Mouse (Mus musculus): ENCODE measurements around the gene Emcn. TPM values are rescaled to one million over a fixed set of nuclear protein-coding genes. Genes with fewer than 3 reads are reported as not detected.

The Emcn gene
- polyA plus RNA-seq, 1 experiment from 2014 or later = 20.7 TPM

DNA sequence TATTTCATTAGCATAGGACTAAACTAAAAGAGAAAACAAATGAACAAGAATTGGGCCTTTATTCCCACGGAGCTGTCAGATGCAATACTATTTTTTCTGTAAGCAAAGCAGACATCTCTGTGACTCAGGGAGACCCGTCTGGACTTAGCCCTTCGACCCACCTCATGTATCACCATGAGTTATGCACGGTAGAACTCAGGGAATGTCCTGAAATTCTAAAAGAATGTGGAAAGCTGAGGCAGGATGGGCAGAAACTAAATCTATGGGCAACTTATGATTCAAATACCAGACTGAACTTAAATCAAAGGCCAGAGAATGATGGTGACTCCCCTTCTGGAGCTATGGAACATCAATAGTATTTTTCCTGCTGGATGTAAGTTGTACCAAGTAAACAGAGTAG, 8.3 kb upstream of the Emcn start:
- Histone ChIP-seq H3K27me3 (ENCODE audit: insufficient read depth, poor library complexity, severe bottlenecking) (no peaks in the 10 kb centered on the region), H3K9me3 (no peaks in the 10 kb centered on the region), H3K4me3 (no peak overlapping the region), H3K27ac (no peak overlapping the region), H3K4me1 (replicated peaks) (0 out of 2 replicates have a peak, but pooled peaks cover 3% of the 10 kb centered on the region), H3K36me3 (no peaks in the 10 kb centered on the region)
- DNase-seq (ENCODE audit: low spot score) = no peak
- WGBS = 78% methylated on average over 4 of the region's 4 CpGs

DNA sequence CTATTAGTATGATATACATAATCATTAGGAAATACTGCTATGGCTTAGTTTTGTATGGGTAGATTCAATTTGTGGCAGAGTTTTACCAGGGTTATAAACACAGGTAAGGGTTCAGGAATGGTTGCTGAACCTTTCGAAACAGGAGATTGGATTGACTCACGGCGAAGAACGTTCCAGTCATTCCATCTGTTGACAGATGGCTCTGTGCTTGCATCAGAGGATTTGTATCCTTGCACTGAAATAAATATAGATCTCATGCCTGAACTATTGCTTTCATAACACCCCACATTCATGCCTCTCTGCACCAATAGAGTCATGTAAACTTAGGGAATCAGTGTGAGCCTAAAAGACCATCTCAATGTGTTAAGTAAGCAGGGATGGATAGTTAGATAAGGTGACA, 4.9 kb upstream of the Emcn start:
- no peak overlapping the region for H3K27ac ChIP-seq
- H3K9me3 ChIP-seq = no peaks in the 10 kb centered on the region
- H3K36me3 ChIP-seq = no peaks in the 10 kb centered on the region
- no peak for DNase-seq (ENCODE audit: low spot score)
- no peaks in the 10 kb centered on the region for H3K4me1 ChIP-seq (replicated peaks)
- no peaks in the 10 kb centered on the region for H3K27me3 ChIP-seq (ENCODE audit: insufficient read depth, poor library complexity, severe bottlenecking)
- H3K4me3 ChIP-seq = no peak overlapping the region
- 89% methylated on average over 4 of the region's 4 CpGs for whole genome bisulfite sequencing

GRCm38 (mm10) chr3:137343446-137343845, 2.6 kb downstream of the Emcn start:
- Histone ChIP-seq H3K27ac (no peak overlapping the region), H3K4me3 (no peak overlapping the region), H3K36me3 (no peaks in the 10 kb centered on the region), H3K27me3 (ENCODE audit: insufficient read depth, poor library complexity, severe bottlenecking) (no peaks in the 10 kb centered on the region), H3K4me1 (replicated peaks) (no peaks in the 10 kb centered on the region), H3K9me3 (no peaks in the 10 kb centered on the region)
- no peak for DNase-seq (ENCODE audit: low spot score)
- 88% methylated on average over 5 of the region's 5 CpGs for WGBS

- 90% methylated on average over 5 of the region's 5 CpGs for WGBS
- H3K4me3 ChIP-seq = no peak overlapping the region
- H3K9me3 ChIP-seq = no peaks in the 10 kb centered on the region
- no peaks in the 10 kb centered on the region for H3K27me3 ChIP-seq (ENCODE audit: insufficient read depth, poor library complexity, severe bottlenecking)
- no peak overlapping the region for H3K27ac ChIP-seq
- no peaks in the 10 kb centered on the region for H3K4me1 ChIP-seq (replicated peaks)
- no peak for DNase-seq (ENCODE audit: low spot score)
- no peaks in the 10 kb centered on the region for H3K36me3 ChIP-seq
These were observed 11.0 kb downstream of the Emcn start for GRCm38 (mm10) chr3:137351882-137352281.

DNA sequence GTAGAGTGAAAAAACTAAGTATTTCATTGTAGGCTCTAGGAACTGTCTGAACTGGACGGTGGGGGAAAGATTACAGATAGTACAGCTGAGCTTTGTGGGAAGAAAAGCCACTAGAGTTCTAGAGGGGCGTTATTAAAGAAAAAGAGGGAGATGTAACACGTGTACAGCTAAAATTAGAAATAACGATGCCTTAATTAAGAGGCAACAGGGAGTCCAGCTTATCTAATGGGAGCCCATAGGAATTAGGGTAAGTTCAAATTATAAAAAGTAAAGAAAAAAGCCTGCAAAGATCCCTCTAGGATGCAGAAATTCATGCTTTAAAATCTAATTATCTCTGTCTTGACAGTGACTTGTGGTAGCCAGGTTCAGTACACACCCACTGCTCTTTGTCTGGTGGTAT, 15.8 kb downstream of the Emcn start:
- 87% methylated on average over 4 of the region's 4 CpGs for WGBS
- no peaks in the 10 kb centered on the region for H3K36me3 ChIP-seq
- H3K27me3 ChIP-seq (ENCODE audit: insufficient read depth, poor library complexity, severe bottlenecking) = no peaks in the 10 kb centered on the region
- no peak for DNase-seq (ENCODE audit: low spot score)
- no peak overlapping the region for H3K4me3 ChIP-seq
- no peaks in the 10 kb centered on the region for H3K9me3 ChIP-seq
- no peak overlapping the region for H3K27ac ChIP-seq
- H3K4me1 ChIP-seq (replicated peaks) = no peaks in the 10 kb centered on the region

- Histone ChIP-seq H3K27me3 (ENCODE audit: insufficient read depth, poor library complexity, severe bottlenecking) (no peaks in the 10 kb centered on the region), H3K4me3 (no peak overlapping the region), H3K4me1 (replicated peaks) (no peaks in the 10 kb centered on the region), H3K36me3 (no peaks in the 10 kb centered on the region), H3K9me3 (no peaks in the 10 kb centered on the region), H3K27ac (no peak overlapping the region)
- DNase-seq (ENCODE audit: low spot score) = no peak
- WGBS = 94% methylated on average over 6 of the region's 6 CpGs
These were observed 26.4 kb downstream of the Emcn start for GRCm38 (mm10) chr3:137367123-137367825.

DNA sequence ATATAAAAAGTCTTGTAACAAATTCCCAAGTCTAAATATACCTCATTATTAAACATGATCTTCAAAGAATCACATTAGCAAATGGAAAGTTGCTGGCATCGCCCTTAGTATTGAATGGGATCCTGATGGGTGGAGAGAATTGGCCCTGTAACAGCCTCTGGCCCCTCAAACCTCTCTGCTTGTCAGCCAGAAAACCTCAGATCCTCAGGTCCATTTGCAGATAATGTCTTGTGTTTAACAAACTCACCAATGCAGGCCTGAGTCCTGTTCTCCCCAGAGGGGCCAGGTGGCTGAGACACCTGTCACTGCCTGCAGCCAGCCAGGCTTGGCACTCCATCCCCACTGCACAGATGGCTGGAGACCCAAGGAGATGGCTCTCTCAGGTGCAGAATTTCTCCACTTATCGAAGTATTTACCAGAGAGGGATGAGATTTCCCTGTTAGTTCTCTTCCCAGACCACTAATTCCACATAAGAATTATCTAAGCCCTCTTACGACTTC, 27.0 kb downstream of the Emcn start:
- Histone ChIP-seq H3K4me1 (replicated peaks) (no peaks in the 10 kb centered on the region), H3K9me3 (no peaks in the 10 kb centered on the region), H3K27me3 (ENCODE audit: insufficient read depth, poor library complexity, severe bottlenecking) (no peaks in the 10 kb centered on the region), H3K27ac (no peak overlapping the region), H3K36me3 (no peaks in the 10 kb centered on the region), H3K4me3 (no peak overlapping the region)
- 82% methylated on average over 3 of the region's 3 CpGs for WGBS
- no peak for DNase-seq (ENCODE audit: low spot score)

- 89% methylated on average over 4 of the region's 4 CpGs for WGBS
- H3K9me3 ChIP-seq = no peaks in the 10 kb centered on the region
- no peaks in the 10 kb centered on the region for H3K4me1 ChIP-seq (replicated peaks)
- DNase-seq (ENCODE audit: low spot score) = no peak
- no peaks in the 10 kb centered on the region for H3K36me3 ChIP-seq
- H3K4me3 ChIP-seq = no peak overlapping the region
- H3K27me3 ChIP-seq (ENCODE audit: insufficient read depth, poor library complexity, severe bottlenecking) = no peaks in the 10 kb centered on the region
- no peak overlapping the region for H3K27ac ChIP-seq
These were observed 32.0 kb downstream of the Emcn start for GRCm38 (mm10) chr3:137372854-137373253.

GRCm38 (mm10) chr3:137382311-137382710, 41.4 kb downstream of the Emcn start:
- no peak overlapping the region for H3K4me3 ChIP-seq
- WGBS = 83% methylated on average over 2 of the region's 2 CpGs

GRCm38 (mm10) chr3:137395588-137395987, 54.7 kb downstream of the Emcn start:
- DNase-seq (ENCODE audit: low spot score) = no peak
- Histone ChIP-seq H3K36me3 (no peaks in the 10 kb centered on the region), H3K4me1 (replicated peaks) (no peaks in the 10 kb centered on the region), H3K27me3 (ENCODE audit: insufficient read depth, poor library complexity, severe bottlenecking) (no peaks in the 10 kb centered on the region), H3K4me3 (no peak overlapping the region), H3K27ac (no peak overlapping the region), H3K9me3 (no peaks in the 10 kb centered on the region)
- WGBS = 71% methylated on average over 11 of the region's 11 CpGs

More at GRCm38 (mm10) chr3:137382311-137382710, 41.4 kb downstream of the Emcn start:
- H3K9me3 ChIP-seq = no peaks in the 10 kb centered on the region
- H3K36me3 ChIP-seq = no peaks in the 10 kb centered on the region
- DNase-seq (ENCODE audit: low spot score) = no peak
- H3K4me1 ChIP-seq (replicated peaks) = no peaks in the 10 kb centered on the region
- no peak overlapping the region for H3K27ac ChIP-seq
- H3K27me3 ChIP-seq (ENCODE audit: insufficient read depth, poor library complexity, severe bottlenecking) = no peaks in the 10 kb centered on the region

- Histone ChIP-seq H3K27me3 (ENCODE audit: insufficient read depth, poor library complexity, severe bottlenecking) (no peaks in the 10 kb centered on the region), H3K36me3 (no peaks in the 10 kb centered on the region), H3K4me1 (replicated peaks) (no peaks in the 10 kb centered on the region), H3K4me3 (no peak overlapping the region), H3K9me3 (no peaks in the 10 kb centered on the region), H3K27ac (no peak overlapping the region)
- DNase-seq (ENCODE audit: low spot score) = no peak
- 75% methylated on average over 5 of the region's 5 CpGs for WGBS
These were observed 74.7 kb downstream of the Emcn start for GRCm38 (mm10) chr3:137415451-137416086.

- Histone ChIP-seq H3K4me3 (no peak overlapping the region), H3K27me3 (ENCODE audit: insufficient read depth, poor library complexity, severe bottlenecking) (no peaks in the 10 kb centered on the region), H3K36me3 (no peaks in the 10 kb centered on the region), H3K27ac (no peak overlapping the region), H3K4me1 (replicated peaks) (no peaks in the 10 kb centered on the region), H3K9me3 (no peaks in the 10 kb centered on the region)
- DNase-seq (ENCODE audit: low spot score) = no peak
- 68% methylated on average over 4 of the region's 4 CpGs for WGBS
These were observed 77.8 kb downstream of the Emcn start for GRCm38 (mm10) chr3:137418636-137419035.

- no peak overlapping the region for H3K4me3 ChIP-seq
- no peak for DNase-seq (ENCODE audit: low spot score)
- 92% methylated on average over 6 of the region's 6 CpGs for WGBS
These were observed 88.6 kb downstream of the Emcn start for GRCm38 (mm10) chr3:137429516-137429915.

More at GRCm38 (mm10) chr3:137429516-137429915, 88.6 kb downstream of the Emcn start:
- Histone ChIP-seq H3K4me1 (replicated peaks) (no peaks in the 10 kb centered on the region), H3K27me3 (ENCODE audit: insufficient read depth, poor library complexity, severe bottlenecking) (no peaks in the 10 kb centered on the region), H3K9me3 (peaks cover 3% of the 10 kb centered on the region; the same call in 1 of the 2 replicates), H3K27ac (no peak overlapping the region), H3K36me3 (no peaks in the 10 kb centered on the region)
